Mouse (Mus musculus) liver, postnatal 0 days (tissue): Measurements from ENCODE around the gene Tmem212.

Source experiments
- CTCF ChIP-seq: sonication (generic); IDR thresholded peaks from 2 replicates; pipeline ENCODE4 v1.5.1; 2016; ENCODE audit warnings: antibody characterized with exemption, low read depth
- EP300 ChIP-seq: IDR thresholded peaks from 2 replicates; pipeline ENCODE4 v1.6.1; 2016; ENCODE audit warnings: antibody characterized with exemption, low read depth, mild to moderate bottlenecking

DNA sequence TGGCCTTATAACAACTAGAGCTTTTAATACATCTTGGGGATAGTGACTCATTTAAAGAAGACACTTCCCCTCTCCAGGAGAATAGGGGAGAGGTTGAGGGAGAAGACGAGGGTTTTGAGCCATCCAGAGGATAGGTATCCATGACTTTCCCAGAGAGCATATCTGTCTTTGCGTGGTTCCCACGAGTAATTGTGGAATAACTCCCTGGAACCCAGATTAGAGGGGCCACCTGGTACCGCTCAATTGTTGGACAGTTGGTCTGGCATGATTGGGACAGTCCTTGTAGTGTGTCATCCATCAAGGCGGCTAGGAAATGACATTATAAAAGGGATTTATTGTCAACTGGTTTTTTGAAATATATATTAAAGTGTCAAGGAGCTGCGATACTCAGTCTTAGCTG lies 35.1 kb downstream of the Tmem212 start:
- TF ChIP-seq EP300 = no peak
- TF ChIP-seq CTCF = no peak
